Mouse (Mus musculus): ENCODE data around the gene Rere. TPM values are rescaled to one million over a fixed set of nuclear protein-coding genes. Genes with fewer than 3 reads are reported as not detected.
"Not testable (repeated sequence)": the region's sequence is repeated elsewhere in the genome, so short reads cannot be mapped to it uniquely, and the experiment has no call there.

The Rere gene
- total RNA-seq, 1 experiment from 2014 or later: 108 TPM

DNA sequence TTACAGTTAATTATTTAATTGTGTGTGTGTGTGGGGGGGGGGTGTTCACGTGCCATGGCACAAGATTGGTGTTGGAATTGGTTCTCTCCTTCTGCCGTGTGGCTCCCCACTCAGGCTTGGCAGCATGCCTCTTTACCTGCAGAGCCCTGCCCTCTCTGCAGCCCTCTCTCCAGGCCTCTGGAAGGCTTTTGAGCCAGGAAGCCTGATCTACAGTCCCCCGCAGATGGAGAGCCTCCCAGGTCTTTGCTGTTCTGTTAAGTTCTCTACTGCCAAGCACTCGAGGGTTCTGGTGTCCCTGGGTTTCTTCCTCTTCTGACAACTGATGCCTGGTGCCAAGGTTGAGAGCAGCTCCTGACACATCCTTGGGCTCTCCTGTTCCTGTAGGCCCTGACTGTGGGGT is 27.0 kb upstream of the Rere start:
- DNase-seq: no peak

DNA sequence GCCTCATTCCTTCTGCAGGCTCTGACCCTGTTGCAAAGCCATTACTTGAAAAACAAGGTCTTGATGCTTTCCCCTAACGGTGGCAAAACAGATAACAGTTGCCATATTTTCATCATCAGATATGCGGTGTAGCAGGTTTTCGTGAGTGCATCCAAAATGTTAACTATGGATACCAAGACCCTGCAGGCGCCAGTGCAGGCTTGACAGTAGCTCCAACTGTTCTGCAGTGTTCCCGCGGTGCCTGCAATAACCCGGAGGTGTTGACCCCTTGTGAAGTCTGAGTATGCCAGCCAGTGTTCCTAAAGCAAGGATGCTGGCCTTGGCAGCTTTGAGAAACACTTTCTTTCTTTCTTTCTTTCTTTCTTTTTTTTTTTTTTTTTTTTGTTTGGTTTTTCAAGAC is 26.3 kb upstream of the Rere start:
- DNase-seq: no peak

DNA sequence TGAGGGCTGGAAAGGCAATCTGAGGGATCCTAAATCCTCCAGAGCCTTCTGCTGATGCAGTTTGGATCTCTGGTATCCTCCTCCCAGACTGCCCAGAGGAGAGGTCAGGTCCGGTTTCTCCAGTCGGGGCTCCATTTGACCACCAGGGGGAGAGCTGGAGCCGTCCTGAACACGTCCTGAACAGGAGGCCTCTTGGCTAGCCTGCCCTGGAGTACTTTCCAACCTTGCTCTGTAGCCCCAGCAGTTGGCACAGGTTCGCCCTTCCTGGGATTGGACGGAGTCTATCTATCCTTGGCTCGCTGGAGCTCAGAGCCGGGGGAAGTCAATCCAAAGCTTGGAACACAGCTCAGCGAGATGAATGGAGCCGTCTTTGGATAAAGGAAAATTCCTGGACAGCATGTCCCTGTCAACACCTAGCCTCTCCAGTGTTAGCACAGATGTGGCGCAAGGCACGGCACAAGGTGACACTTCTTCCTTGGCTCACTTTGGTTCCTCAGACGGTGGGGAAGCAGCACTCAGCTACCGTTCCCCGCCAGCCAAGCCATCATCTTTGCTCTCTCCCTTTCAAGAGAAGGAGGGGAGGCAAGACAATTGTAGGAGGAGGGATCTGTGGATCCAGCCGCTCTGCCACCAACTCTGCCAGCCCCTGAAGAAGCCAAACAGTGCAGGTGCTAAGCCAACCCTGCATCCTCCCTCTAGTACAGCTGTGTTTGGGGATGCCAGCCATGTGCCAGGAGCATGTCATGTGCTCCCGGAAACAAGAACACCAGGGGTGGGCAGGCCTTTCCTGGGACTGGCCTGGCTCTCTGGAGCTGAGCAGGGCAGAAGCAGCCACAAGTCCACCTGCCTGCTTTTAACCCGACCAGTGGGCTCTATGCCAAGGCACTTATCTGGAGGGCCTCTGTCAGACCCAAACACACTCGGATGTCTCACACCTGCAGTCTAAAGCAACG is 23.9 kb upstream of the Rere start:
- peak; percentile 94 for DNase-seq

- no peak for DNase-seq
These were observed 23.1 kb upstream of the Rere start for GRCm38 (mm10) chr4:150258388-150258787.

GRCm38 (mm10) chr4:150259577-150259976 is 21.9 kb upstream of the Rere start:
- no peak for DNase-seq

GRCm38 (mm10) chr4:150260111-150260510 is 21.3 kb upstream of the Rere start:
- DNase-seq: no peak

DNA sequence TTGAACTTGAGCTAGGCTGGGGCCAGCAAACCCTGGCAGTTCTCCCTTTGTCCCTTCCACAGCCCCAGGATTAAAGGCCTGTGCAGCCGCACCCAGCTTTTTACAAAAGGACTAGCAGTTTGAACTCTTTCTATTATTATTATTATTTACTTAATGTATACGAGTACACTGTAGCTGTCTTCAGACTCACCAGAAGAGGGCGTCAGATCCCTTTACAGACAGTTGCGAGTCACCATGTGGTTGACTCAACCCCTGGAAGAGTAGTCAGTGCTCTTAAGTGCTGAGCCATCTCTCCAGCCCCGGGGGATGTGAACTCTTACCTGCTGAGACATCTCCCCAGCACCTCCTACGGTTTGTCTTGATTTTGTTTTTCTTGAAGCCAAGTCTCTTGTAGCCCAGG is 20.7 kb upstream of the Rere start:
- DNase-seq: no peak

- DNase-seq: no peak
These were observed 19.1 kb upstream of the Rere start for GRCm38 (mm10) chr4:150262301-150262700.

- peak; percentile 44 for DNase-seq
These were observed 16.5 kb upstream of the Rere start for GRCm38 (mm10) chr4:150264903-150265302.

GRCm38 (mm10) chr4:150265471-150265870 is 16.0 kb upstream of the Rere start:
- no peak for DNase-seq

- DNase-seq: peak; percentile 51
These were observed 14.7 kb upstream of the Rere start for GRCm38 (mm10) chr4:150266655-150267223.

GRCm38 (mm10) chr4:150268674-150269653 is 12.5 kb upstream of the Rere start:
- no peak for DNase-seq

GRCm38 (mm10) chr4:150269679-150270078 is 11.8 kb upstream of the Rere start:
- DNase-seq: no peak

- not testable (repeated sequence) for DNase-seq
These were observed 10.7 kb upstream of the Rere start for GRCm38 (mm10) chr4:150270718-150271117.

- peak; percentile 45 for DNase-seq
These were observed 8.7 kb upstream of the Rere start for GRCm38 (mm10) chr4:150272725-150273124.

DNA sequence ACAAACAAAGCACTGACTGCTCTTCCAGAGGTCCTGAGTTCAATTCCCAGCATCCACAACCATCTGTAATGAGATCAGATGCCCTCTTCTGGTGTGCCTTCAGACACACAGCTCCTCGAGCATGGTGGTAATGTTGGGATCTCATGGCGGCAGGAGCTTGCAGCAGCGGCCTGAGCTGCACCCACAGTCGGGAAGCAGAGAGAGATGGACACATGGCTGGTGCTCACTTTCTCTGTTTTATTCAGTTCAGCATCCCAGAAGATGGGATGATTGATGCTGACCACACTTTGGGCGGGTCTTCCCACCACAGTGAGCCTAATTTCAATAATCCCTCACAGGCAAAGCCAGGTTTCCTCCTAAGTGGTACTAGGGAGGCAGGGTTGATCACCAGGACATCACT is 5.9 kb upstream of the Rere start:
- DNase-seq: no peak

DNA sequence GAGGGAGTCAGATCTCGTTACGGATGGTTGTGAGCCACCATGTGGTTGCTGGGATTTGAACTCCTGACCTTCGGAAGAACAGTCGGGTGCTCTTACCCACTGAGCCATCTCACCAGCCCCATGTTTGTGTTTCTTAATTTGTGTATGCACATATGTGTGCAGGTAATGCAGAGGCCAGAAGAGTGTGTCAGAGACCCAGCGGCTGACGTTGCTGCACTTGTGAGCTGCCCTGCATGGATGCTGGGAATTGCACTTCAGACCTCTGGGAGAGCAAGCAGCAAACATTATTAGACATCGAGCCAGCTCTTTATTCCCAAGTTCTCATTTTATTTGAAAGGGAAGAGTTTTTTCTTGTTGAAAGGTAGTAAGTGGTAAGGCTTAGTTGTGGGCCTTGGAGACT is 2.1 kb upstream of the Rere start:
- DNase-seq: not testable (repeated sequence)

- no peak for DNase-seq
These were observed 1.4 kb upstream of the Rere start for GRCm38 (mm10) chr4:150280002-150280401.

- no peak for DNase-seq
These were observed 987 bp upstream of the Rere start for GRCm38 (mm10) chr4:150280459-150280858.

DNA sequence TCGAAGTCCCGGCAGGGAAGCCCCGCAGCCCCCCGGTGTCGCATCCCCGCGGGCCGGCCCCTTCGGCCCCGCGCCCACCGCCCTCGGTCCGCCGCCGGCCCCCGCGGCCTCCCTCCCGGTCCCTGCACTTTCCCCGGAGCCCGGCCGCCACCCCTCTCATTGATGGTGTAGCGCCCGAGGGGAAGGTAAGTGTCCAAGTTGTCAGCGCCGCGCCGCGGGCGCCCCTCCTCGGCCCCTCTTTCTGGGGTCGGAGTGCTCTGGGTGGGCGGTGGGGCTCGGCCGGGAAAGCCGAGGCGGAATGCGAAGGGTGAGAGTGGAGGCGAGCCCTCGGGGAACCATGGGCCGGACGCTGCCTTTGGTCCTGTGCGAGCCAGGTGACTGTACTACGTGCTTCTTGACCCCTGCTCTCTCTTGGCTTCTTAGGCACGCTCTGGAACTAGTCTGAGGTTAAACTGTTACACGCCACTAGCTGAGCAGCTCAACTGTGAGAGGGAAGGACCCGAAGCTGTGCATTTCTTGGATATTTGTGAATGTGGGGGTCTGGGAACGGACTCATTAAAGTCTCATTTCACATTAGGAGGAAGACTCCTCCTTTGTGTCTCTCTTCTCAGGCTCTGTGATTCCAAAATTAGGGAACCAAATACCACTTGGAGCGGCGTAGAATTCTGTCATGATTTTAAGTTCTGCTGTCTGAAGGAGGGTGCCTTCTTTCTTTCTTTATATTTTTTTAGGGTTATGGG is 615 bp downstream of the Rere start:
- DNase-seq: peak; percentile 72

GRCm38 (mm10) chr4:150282631-150283334 is 1.3 kb downstream of the Rere start:
- no peak for DNase-seq
